Comparison of ENCODE assay signal across 19 mouse cellular contexts in genomic region chr1:166283451-166283850, GRCm38 (mm10). TPM values are rescaled to one million over a fixed set of nuclear protein-coding genes. Genes with fewer than 3 reads are reported as not detected.
A peak's percentile ranks its signal among the peaks of the same experiment; 100 is the strongest.
DNase-seq lines count a peak whose midpoint lies in the region; ATAC-seq and TF ChIP-seq lines count a peak whose summit lies in the region.
"Had no signal": no experiment of that assay in that cellular context is flagged by ENCODE, and none has a peak within 500 bp of the region (broad histone marks: within the 10 kb centered on the region; RNA-seq: fewer than 3 reads in every experiment).

No protein-coding gene starts in this region.

- no peaks in the 10 kb centered on the region for H3K9me3 ChIP-seq in midbrain, embryonic 10.5 days (replicated peaks)
- no peaks in the 10 kb centered on the region for H3K9me3 ChIP-seq in midbrain, postnatal 0 days (ENCODE audit: low read length)
- H3K9me3 ChIP-seq in forebrain, embryonic 15.5 days, result no peaks in the 10 kb centered on the region
- H3K9me3 ChIP-seq in limb, embryonic 10.5 days (replicated peaks), result no peaks in the 10 kb centered on the region
- no peaks in the 10 kb centered on the region for H3K9me3 ChIP-seq in neural tube, embryonic 15.5 days (replicated peaks)
- H3K9me3 ChIP-seq: kidney, embryonic 15.5 days; limb, embryonic 15.5 days had no signal

- no peak for TF ChIP-seq CTCF in midbrain, postnatal 0 days (IDR thresholded peaks at IDR 0.05)

- H3K4me1 ChIP-seq in midbrain, embryonic 10.5 days, result peaks cover 92% of the 10 kb centered on the region
- H3K4me1 ChIP-seq in midbrain, postnatal 0 days (ENCODE audit: insufficient read depth, low read length), result peaks cover 58% of the 10 kb centered on the region
- peaks cover 85% of the 10 kb centered on the region for H3K4me1 ChIP-seq in forebrain, embryonic 15.5 days
- peaks cover 58% of the 10 kb centered on the region for H3K4me1 ChIP-seq in limb, embryonic 10.5 days
- H3K4me1 ChIP-seq in neural tube, embryonic 15.5 days, result peaks cover 66% of the 10 kb centered on the region

- no peak for ATAC-seq in midbrain, postnatal 0 days (ENCODE audit: low FRiP score)
- ATAC-seq in forebrain, embryonic 15.5 days (replicated peaks), result no peak
- ATAC-seq in neural tube, embryonic 15.5 days (ENCODE audit: low FRiP score), result no peak
- ATAC-seq in megakaryocyte-erythroid progenitor cell, adult 5-6 weeks (replicated peaks; ENCODE audit: low FRiP score, low TSS enrichment, poor library complexity, severe bottlenecking), result no peak
- ATAC-seq: liver, postnatal 0 days had no signal

- DNase-seq in midbrain, embryonic 10.5 days (ENCODE audit: low spot score), result peak; percentile 45
- DNase-seq in midbrain, postnatal 0 days (ENCODE audit: low spot score), result no peak
- no peak for DNase-seq in limb, embryonic 10.5 days (ENCODE audit: low spot score)
- no peak for DNase-seq in gastrocnemius, postnatal 4 days (ENCODE audit: low spot score in 2 of 2)
- no peak for DNase-seq in thymus, postnatal 36 days
- DNase-seq: adrenal gland, adult 8-10 months; cerebellum, adult 8-10 months; gastrocnemius, adult 2 months; heart, adult 2 months; heart, postnatal 10 days; liver, postnatal 0 days had no signal

- no peak overlapping the region for H3K4me2 ChIP-seq in midbrain, postnatal 0 days (ENCODE audit: low read depth, low read length, poor library complexity, severe bottlenecking)
- no peak overlapping the region for H3K4me2 ChIP-seq in forebrain, embryonic 15.5 days (replicated peaks)
- no peak overlapping the region for H3K4me2 ChIP-seq in neural tube, embryonic 15.5 days

- H3K36me3 ChIP-seq in midbrain, embryonic 10.5 days, result peaks cover 37% of the 10 kb centered on the region
- no peaks in the 10 kb centered on the region for H3K36me3 ChIP-seq in midbrain, postnatal 0 days (ENCODE audit: insufficient read depth, low read length)
- H3K36me3 ChIP-seq in forebrain, embryonic 15.5 days, result no peaks in the 10 kb centered on the region
- no peaks in the 10 kb centered on the region for H3K36me3 ChIP-seq in limb, embryonic 10.5 days
- H3K36me3 ChIP-seq in neural tube, embryonic 15.5 days, result no peaks in the 10 kb centered on the region
- H3K36me3 ChIP-seq: kidney, embryonic 15.5 days; limb, embryonic 15.5 days had no signal

- H3K27me3 ChIP-seq in midbrain, embryonic 10.5 days (ENCODE audit: low read depth, poor library complexity, severe bottlenecking), result no peaks in the 10 kb centered on the region
- H3K27me3 ChIP-seq in midbrain, postnatal 0 days (ENCODE audit: insufficient read depth, low read length), result no peaks in the 10 kb centered on the region
- no peaks in the 10 kb centered on the region for H3K27me3 ChIP-seq in forebrain, embryonic 15.5 days
- no peaks in the 10 kb centered on the region for H3K27me3 ChIP-seq in limb, embryonic 10.5 days (ENCODE audit: low read depth, poor library complexity, severe bottlenecking)
- H3K27me3 ChIP-seq in neural tube, embryonic 15.5 days (replicated peaks), result no peaks in the 10 kb centered on the region
- H3K27me3 ChIP-seq: limb, embryonic 15.5 days had no signal

- no peak overlapping the region for H3K9ac ChIP-seq in midbrain, postnatal 0 days (replicated peaks; ENCODE audit: low read length, poor library complexity, severe bottlenecking)
- H3K9ac ChIP-seq in forebrain, embryonic 15.5 days (replicated peaks), result no peak overlapping the region
- H3K9ac ChIP-seq in neural tube, embryonic 15.5 days (replicated peaks), result no peak overlapping the region
- H3K9ac ChIP-seq: kidney, embryonic 15.5 days; limb, embryonic 15.5 days; liver, postnatal 0 days had no signal

- peak overlapping the region; percentile 91 for H3K27ac ChIP-seq in midbrain, embryonic 10.5 days (replicated peaks)
- no peak overlapping the region for H3K27ac ChIP-seq in midbrain, postnatal 0 days (ENCODE audit: low read depth, low read length)
- H3K27ac ChIP-seq in forebrain, embryonic 15.5 days (replicated peaks), result peak overlapping the region; percentile 85
- peak overlapping the region; percentile 86 for H3K27ac ChIP-seq in limb, embryonic 10.5 days
- H3K27ac ChIP-seq in neural tube, embryonic 15.5 days (replicated peaks), result peak overlapping the region; percentile 65
- H3K27ac ChIP-seq: gastrocnemius, adult 2 months; heart, adult 2 months; kidney, embryonic 15.5 days; limb, embryonic 15.5 days had no signal

- H3K4me3 ChIP-seq in midbrain, embryonic 10.5 days, result peak overlapping the region; percentile 25
- no peak overlapping the region for H3K4me3 ChIP-seq in midbrain, postnatal 0 days (ENCODE audit: low read depth, low read length)
- H3K4me3 ChIP-seq in forebrain, embryonic 15.5 days, result no peak overlapping the region
- H3K4me3 ChIP-seq in limb, embryonic 10.5 days, result no peak overlapping the region
- H3K4me3 ChIP-seq in neural tube, embryonic 15.5 days (replicated peaks), result no peak overlapping the region
- H3K4me3 ChIP-seq: erythroblast, embryonic 14.5 days; heart, adult 2 months had no signal

- WGBS in midbrain, embryonic 10.5 days, result 48% methylated on average over 6 of the region's 6 CpGs
- 47% methylated on average over 6 of the region's 6 CpGs for WGBS in midbrain, postnatal 0 days
- 36% methylated on average over 6 of the region's 6 CpGs for WGBS in forebrain, embryonic 15.5 days
- WGBS in limb, embryonic 10.5 days, result 95% methylated on average over 6 of the region's 6 CpGs
- 61% methylated on average over 6 of the region's 6 CpGs for WGBS in neural tube, embryonic 15.5 days

RNA-seq across cellular contexts. Expression of gene Ildr2, which starts 29.5 kb away (rescaled TPM):
- polyA plus RNA-seq in midbrain, embryonic 10.5 days (2016; fragmentation: Nextera tagmentation; extraction: Ambion mirVana), result 14.9 and 15.1 TPM in 2 replicates
- total RNA-seq in midbrain, postnatal 0 days (2014; rRNA removed), result 31.3 and 36.5 TPM in 2 replicates
- polyA plus RNA-seq in midbrain, postnatal 0 days (2015; fragmentation: Nextera tagmentation; extraction: Ambion mirVana), result 5.7 and 7.1 TPM in 2 replicates
- 3.5 TPM in 2 replicates for polyA plus RNA-seq in forebrain, embryonic 15.5 days (2015; fragmentation: Nextera tagmentation; extraction: Ambion mirVana)
- polyA plus RNA-seq in limb, embryonic 10.5 days (2016; fragmentation: Nextera tagmentation; extraction: Ambion mirVana), result 0.63 and 0.77 TPM in 2 replicates
- 2.8 and 3.0 TPM in 2 replicates for polyA plus RNA-seq in neural tube, embryonic 15.5 days (2015; fragmentation: Nextera tagmentation; extraction: Ambion mirVana)
- total RNA-seq in gastrocnemius, postnatal 4 days (2021), result 1 to 10 TPM; 5.1 to 5.8 TPM
- not detected in 2 replicates for total RNA-seq in megakaryocyte-erythroid progenitor cell, adult 5-6 weeks (2014; fragmentation: Nextera tagmentation)
- total RNA-seq in megakaryocyte-erythroid progenitor cell, adult 5-6 weeks (2017), result not detected in 2 replicates
- polyA plus RNA-seq: erythroblast, embryonic 14.5 days had no signal

RNA-seq across cellular contexts. Expression of gene Mael, which starts 44.9 kb away (rescaled TPM):
- 0.10 TPM in 1 of 2 replicates, not detected in the other for polyA plus RNA-seq in midbrain, embryonic 10.5 days (2016; fragmentation: Nextera tagmentation; extraction: Ambion mirVana)
- 0.22 and 1.2 TPM in 2 replicates for total RNA-seq in midbrain, postnatal 0 days (2014; rRNA removed)
- 0.25 and 0.48 TPM in 2 replicates for polyA plus RNA-seq in midbrain, postnatal 0 days (2015; fragmentation: Nextera tagmentation; extraction: Ambion mirVana)
- 0.11 TPM in 1 of 2 replicates, not detected in the other for polyA plus RNA-seq in forebrain, embryonic 15.5 days (2015; fragmentation: Nextera tagmentation; extraction: Ambion mirVana)
- polyA plus RNA-seq in limb, embryonic 10.5 days (2016; fragmentation: Nextera tagmentation; extraction: Ambion mirVana), result 0.11 TPM in 1 of 2 replicates, not detected in the other
- 0.22 TPM in 1 of 2 replicates, not detected in the other for polyA plus RNA-seq in neural tube, embryonic 15.5 days (2015; fragmentation: Nextera tagmentation; extraction: Ambion mirVana)
- total RNA-seq in gastrocnemius, postnatal 4 days (2021), result under 1 TPM in 1 of 2 experiments, not detected in 1; 0.29 TPM
- not detected in 2 replicates for total RNA-seq in megakaryocyte-erythroid progenitor cell, adult 5-6 weeks (2014; fragmentation: Nextera tagmentation)
- total RNA-seq in megakaryocyte-erythroid progenitor cell, adult 5-6 weeks (2017), result not detected in 2 replicates
- total RNA-seq: adrenal gland, adult 8-10 months; gastrocnemius, adult 2 months; heart, adult 2 months; heart, postnatal 10 days; monocyte, adult 5-6 weeks had no signal
- polyA plus RNA-seq: erythroblast, embryonic 14.5 days; intestine, embryonic 14.5 days; liver, postnatal 0 days had no signal
